Mouse (Mus musculus) cerebellum, postnatal 4 days (tissue): ENCODE measurements around the gene Orm2.
A peak's percentile ranks its signal among the peaks of the same experiment; 100 is the strongest.

Experiments
- DNase-seq, 2 experiments: peaks; one replicate each; pipeline ENCODE4 v3.0.0; 2022; ENCODE audit warnings: low spot score in 2 of 2, mixed read lengths in 1 of 2

Orm2 gene

GRCm38 (mm10) chr4:63405683-63406082, 43.4 kb downstream of the Orm2 start:
- DNase-seq: no peak

- peak; percentile 46 to 76 for DNase-seq
These were observed 46.0 kb downstream of the Orm2 start for GRCm38 (mm10) chr4:63408247-63408646.

- DNase-seq: peak; percentile 47 to 69
These were observed 46.4 kb downstream of the Orm2 start for GRCm38 (mm10) chr4:63408649-63409048.

GRCm38 (mm10) chr4:63409317-63409907, 47.2 kb downstream of the Orm2 start:
- DNase-seq: no peak

GRCm38 (mm10) chr4:63409908-63410582, 47.8 kb downstream of the Orm2 start:
- DNase-seq: peak; percentile 42 to 63

GRCm38 (mm10) chr4:63410583-63410934, 48.3 kb downstream of the Orm2 start:
- peak; percentile 87 to 92 for DNase-seq

GRCm38 (mm10) chr4:63411222-63411621, 49.0 kb downstream of the Orm2 start:
- no peak for DNase-seq

- DNase-seq: no peak
These were observed 52.7 kb downstream of the Orm2 start for GRCm38 (mm10) chr4:63414951-63415350.
